Mouse (Mus musculus): ENCODE data around the gene Fmo2.

Fmo2 gene

GRCm38 (mm10) chr1:162853812-162854482, 44.6 kb downstream of the Fmo2 start:
- no peak for DNase-seq (ENCODE audit: low spot score)

- DNase-seq (ENCODE audit: low spot score): no peak
Observed at GRCm38 (mm10) chr1:162847554-162847953, 51.0 kb downstream of the Fmo2 start.

GRCm38 (mm10) chr1:162840211-162840610, 58.3 kb downstream of the Fmo2 start:
- DNase-seq (ENCODE audit: low spot score): peak; percentile 34

- no peak for DNase-seq (ENCODE audit: low spot score)
Observed at GRCm38 (mm10) chr1:162838976-162839375, 59.5 kb downstream of the Fmo2 start.

GRCm38 (mm10) chr1:162834342-162834741, 64.2 kb downstream of the Fmo2 start:
- DNase-seq (ENCODE audit: low spot score): peak; percentile 31

- DNase-seq (ENCODE audit: low spot score): no peak
Observed at GRCm38 (mm10) chr1:162832574-162832953, 66.0 kb downstream of the Fmo2 start.

- no peak for DNase-seq (ENCODE audit: low spot score)
Observed at GRCm38 (mm10) chr1:162831838-162832573, 66.5 kb downstream of the Fmo2 start.
